Mouse (Mus musculus) neural tube, embryonic 14.5 days (tissue): ENCODE results near the gene Usp48. TPM values are rescaled to one million over a fixed set of nuclear protein-coding genes. Genes with fewer than 3 reads are reported as not detected.

Experiments
- ATAC-seq: fragments of 200-750 bp; cut with Nextera tagmentation; 2 replicates; pipeline ENCODE4 v1.8.0; 2017; ENCODE audit warnings: low read depth, mild to moderate bottlenecking, moderate TSS enrichment, moderate library complexity
- H3K27ac ChIP-seq: fragments of 300-500 bp; sonication (generic); 2 replicates; pipeline ENCODE4 v1.5.1; 2014; ENCODE audit warnings: low read depth, mild to moderate bottlenecking, control low read depth, low read length, moderate library complexity, mixed read lengths
- H3K27me3 ChIP-seq: fragments of 300-500 bp; sonication (generic); 2 replicates; pipeline ENCODE4 v1.6.1; 2014; ENCODE audit warnings: low read length; ENCODE audit not compliant: control insufficient read depth, insufficient read depth
- H3K36me3 ChIP-seq: fragments of 300-500 bp; sonication (generic); 2 replicates; pipeline ENCODE4 v1.6.1; 2014; ENCODE audit warnings: low read length, mixed read lengths; ENCODE audit not compliant: control insufficient read depth, insufficient read depth
- H3K4me1 ChIP-seq: fragments of 300-500 bp; sonication (generic); 2 replicates; pipeline ENCODE4 v1.6.1; 2014; ENCODE audit warnings: low read length; ENCODE audit not compliant: control insufficient read depth, insufficient read depth
- H3K4me2 ChIP-seq: fragments of 300-500 bp; sonication (generic); 2 replicates; pipeline ENCODE4 v1.6.1; 2014; ENCODE audit warnings: mild to moderate bottlenecking, low read depth, low read length, control low read depth
- H3K4me3 ChIP-seq: fragments of 300-500 bp; sonication (generic); 2 replicates; pipeline ENCODE4 v1.5.1; 2014; ENCODE audit warnings: low read depth, low read length, control low read depth, mixed read lengths
- H3K9ac ChIP-seq: fragments of 300-500 bp; sonication (generic); replicated peaks from 2 replicates; pipeline ENCODE4 v1.6.1; 2014; ENCODE audit warnings: low read depth, mild to moderate bottlenecking, control low read depth, low read length, mixed read lengths
- H3K9me3 ChIP-seq: fragments of 300-500 bp; sonication (generic); 2 replicates; pipeline ENCODE4 v1.6.1; 2016; ENCODE audit warnings: low read length; ENCODE audit not compliant: control insufficient read depth
- WGBS: fragments of 180-500 bp; shearing (Covaris S2); extraction: QIAGEN DNeasy Blood & Tissue Kit; methylation state at CpG from one replicate; pipeline ENCODE4 v1.1.7; 2014; 5-methylcytosine and 5-hydroxymethylcytosine counted together
- polyA plus RNA-seq: library from polyadenylated mRNA; unstranded; fragments of >200 nt; fragmentation: Nextera tagmentation; extraction: Ambion mirVana; gene quantifications from 2 replicates; pipeline ENCODE4 v1.2.1, GENCODE M21; 2014

Gene Usp48
- polyA plus RNA-seq, 1 experiment from 2014 or later, result 81.9 TPM

DNA sequence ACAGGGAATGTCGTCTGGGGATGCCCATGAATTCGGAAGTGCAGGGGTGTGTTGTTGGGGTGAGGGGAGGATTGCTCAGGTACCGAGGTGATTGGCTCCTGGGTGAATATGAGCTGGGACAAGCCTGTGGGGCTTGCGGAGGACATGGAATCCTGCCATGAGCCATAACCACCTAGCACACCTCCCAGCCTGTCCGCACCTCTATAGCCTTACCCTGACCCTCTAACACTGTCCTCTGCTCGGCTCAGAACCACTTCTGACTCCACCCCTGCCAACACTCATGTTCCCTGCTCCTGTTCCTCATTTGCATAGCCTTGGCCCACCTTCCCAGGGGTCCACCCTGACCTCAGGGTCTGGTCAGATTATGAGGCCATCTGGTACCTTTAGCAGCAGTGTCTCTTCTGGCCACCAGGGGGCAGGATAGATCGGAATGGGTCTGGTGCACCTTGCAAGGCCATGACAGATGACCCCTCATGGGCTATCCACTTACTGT is 89.5 kb downstream of the Usp48 start:
- no peak overlapping the region for H3K4me2 ChIP-seq
- H3K27me3 ChIP-seq, result no peaks in the 10 kb centered on the region
- H3K27ac ChIP-seq, result no peak overlapping the region
- peaks cover 18% of the 10 kb centered on the region for H3K4me1 ChIP-seq
- H3K36me3 ChIP-seq, result no peaks in the 10 kb centered on the region
- ATAC-seq, result no peak
- no peaks in the 10 kb centered on the region for H3K9me3 ChIP-seq
- no peak overlapping the region for H3K9ac ChIP-seq
- no peak overlapping the region for H3K4me3 ChIP-seq
- 45% methylated on average over 7 of the region's 7 CpGs for WGBS

DNA sequence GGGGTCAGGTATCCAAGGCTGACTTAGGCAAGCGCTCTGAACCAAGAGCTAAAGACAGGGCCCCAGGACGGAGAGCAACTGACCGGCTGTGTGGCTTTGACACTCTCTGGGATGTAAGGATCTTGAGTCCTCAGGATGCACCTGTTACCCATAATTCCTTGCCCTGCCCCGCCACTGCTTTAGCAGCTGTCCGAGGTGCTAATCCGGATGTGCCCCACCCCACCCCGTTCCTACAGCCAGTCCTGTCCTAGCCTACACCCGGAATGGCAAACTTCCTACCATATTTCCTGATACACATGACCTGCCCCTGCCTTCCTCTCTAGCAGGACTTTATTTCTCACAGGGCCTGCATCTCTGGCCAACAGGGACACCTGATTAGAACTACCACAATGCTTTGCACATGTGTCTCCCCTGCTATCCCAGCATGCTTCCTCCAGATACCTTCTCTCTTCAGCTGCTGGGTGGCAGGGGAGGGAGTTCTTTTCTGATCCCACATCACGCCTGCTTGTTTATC is 91.3 kb downstream of the Usp48 start:
- Histone ChIP-seq H3K9me3 (no peaks in the 10 kb centered on the region), H3K27ac (no peak overlapping the region), H3K4me1 (peaks cover 18% of the 10 kb centered on the region), H3K27me3 (no peaks in the 10 kb centered on the region), H3K4me2 (no peak overlapping the region), H3K4me3 (no peak overlapping the region), H3K9ac (no peak overlapping the region), H3K36me3 (no peaks in the 10 kb centered on the region)
- ATAC-seq, result no peak
- 32% methylated on average over 9 of the region's 9 CpGs for WGBS

DNA sequence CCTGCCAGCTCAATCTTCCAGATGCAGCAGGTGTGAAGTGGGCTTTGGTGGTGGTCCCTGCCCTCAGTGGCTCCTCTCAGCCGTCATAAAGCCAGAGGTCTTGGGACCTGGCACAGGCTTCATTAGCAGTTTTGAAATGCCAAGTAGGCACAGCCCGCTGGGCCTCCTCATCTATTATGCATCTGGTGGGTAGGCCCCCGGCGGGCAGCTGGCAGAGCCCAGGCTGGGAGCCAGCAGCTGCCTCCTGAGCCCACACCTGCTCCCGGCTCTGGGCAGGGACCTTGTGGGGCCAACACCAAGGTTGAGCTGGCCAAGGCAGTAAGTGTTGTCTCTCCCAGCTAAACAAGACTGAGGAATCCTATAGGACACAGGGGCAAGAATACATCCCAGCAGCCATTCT is 92.7 kb downstream of the Usp48 start:
- ATAC-seq, result no peak
- WGBS, result 26% methylated on average over 5 of the region's 5 CpGs
- Histone ChIP-seq H3K27ac (no peak overlapping the region), H3K4me1 (peaks cover 10% of the 10 kb centered on the region), H3K36me3 (no peaks in the 10 kb centered on the region), H3K9ac (no peak overlapping the region), H3K9me3 (no peaks in the 10 kb centered on the region), H3K27me3 (no peaks in the 10 kb centered on the region), H3K4me3 (no peak overlapping the region), H3K4me2 (no peak overlapping the region)

DNA sequence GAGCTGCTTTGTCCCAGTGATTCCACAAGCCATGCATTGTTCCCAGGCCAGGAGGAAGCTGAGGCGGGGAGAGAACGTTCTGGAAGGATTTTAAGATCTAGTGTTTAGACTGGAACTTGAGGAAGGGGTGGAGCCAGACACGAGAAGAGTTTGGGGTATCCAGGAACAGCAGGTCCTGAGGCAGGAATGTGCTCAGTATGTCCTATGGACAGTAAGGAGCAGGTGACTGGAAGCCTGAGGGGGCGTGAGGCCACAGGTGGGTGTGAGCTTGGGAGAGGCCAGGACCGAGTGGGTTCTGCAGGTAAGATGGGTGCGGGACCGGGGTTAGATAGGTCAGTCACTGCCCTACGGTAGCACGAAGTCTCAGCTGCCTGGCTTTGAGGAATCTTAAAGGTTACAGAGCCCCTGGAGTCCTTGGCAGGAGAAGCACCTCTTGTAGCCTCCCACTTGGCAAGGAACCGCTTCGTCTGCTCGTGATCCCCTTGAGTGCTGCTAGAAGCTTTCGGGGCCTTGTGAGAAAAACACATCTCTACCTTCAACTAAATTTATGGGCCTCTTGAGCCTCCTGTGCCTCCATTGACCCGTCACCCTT is 93.8 kb downstream of the Usp48 start:
- 70% methylated on average over 14 of the region's 14 CpGs for WGBS
- H3K9me3 ChIP-seq, result no peaks in the 10 kb centered on the region
- no peak overlapping the region for H3K9ac ChIP-seq
- H3K27ac ChIP-seq, result no peak overlapping the region
- no peaks in the 10 kb centered on the region for H3K36me3 ChIP-seq
- no peak overlapping the region for H3K4me2 ChIP-seq
- no peak for ATAC-seq
- H3K4me1 ChIP-seq, result peaks cover 5% of the 10 kb centered on the region; the same call in 1 of the 2 replicates
- H3K27me3 ChIP-seq, result no peaks in the 10 kb centered on the region
- H3K4me3 ChIP-seq, result no peak overlapping the region

DNA sequence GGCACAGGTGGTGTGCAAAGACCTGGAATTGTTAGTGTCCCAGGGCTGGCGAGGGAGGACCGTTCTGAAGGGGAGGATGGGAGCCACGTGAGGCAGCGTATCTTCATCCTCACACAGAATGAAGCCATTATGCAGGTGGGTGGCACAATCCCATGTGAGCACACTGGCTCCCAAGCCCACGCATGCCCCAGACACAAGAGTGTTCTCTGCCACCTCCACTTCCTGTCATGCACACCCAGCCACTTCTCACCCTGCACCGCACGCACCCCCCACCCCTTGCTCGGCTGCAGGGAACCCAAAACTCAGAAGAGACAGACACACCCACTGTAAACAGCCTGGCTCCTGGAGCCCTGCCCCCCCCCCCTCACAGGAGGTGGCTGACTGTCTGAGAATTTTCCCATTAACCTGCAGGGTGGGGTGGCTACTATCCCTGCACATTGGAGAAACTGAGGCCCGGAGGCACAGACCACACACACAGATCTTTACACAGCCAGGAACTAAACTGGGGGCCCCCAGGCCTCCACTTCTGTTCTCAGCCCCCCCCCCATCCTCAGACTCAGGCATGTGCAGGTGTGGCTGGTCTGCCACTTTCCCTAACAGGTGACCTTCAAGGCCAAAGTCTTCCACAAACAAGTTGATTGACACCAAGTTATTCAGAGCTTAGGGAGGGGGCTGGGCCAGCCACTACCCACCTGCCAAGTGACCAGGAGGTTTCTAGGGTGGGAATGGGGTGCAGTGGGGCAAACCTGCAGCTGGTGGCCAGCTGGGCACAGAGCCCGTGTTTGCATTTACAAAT is 98.8 kb downstream of the Usp48 start:
- Histone ChIP-seq H3K4me2 (no peak overlapping the region), H3K27me3 (no peaks in the 10 kb centered on the region), H3K4me3 (no peak overlapping the region), H3K9ac (no peak overlapping the region), H3K27ac (no peak overlapping the region), H3K36me3 (no peaks in the 10 kb centered on the region), H3K9me3 (no peaks in the 10 kb centered on the region), H3K4me1 (no peaks in the 10 kb centered on the region)
- 85% methylated on average over 10 of the region's 10 CpGs for WGBS
- no peak for ATAC-seq

DNA sequence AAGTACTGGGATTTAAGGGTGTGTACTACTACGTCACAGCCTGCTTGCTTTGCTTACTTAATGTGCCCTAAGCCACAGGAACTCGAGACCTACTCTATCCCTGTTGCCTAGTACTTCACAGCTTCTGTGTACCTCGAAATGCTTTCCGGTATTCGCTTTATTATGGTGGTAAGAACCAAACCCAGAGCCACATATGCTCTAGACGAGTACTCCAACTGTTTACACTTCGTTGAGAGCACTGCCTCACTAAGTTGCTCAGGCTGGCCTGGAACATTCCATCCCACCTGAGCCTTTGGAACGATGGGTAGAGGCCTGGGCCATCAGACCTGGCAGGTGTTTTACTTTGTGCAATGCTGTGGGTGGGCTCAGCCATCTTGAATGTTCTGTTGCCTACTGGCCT is 101.7 kb downstream of the Usp48 start:
- no peaks in the 10 kb centered on the region for H3K27me3 ChIP-seq
- no peak overlapping the region for H3K9ac ChIP-seq
- WGBS, result 85% methylated on average over 8 of the region's 8 CpGs
- no peaks in the 10 kb centered on the region for H3K9me3 ChIP-seq
- H3K4me1 ChIP-seq, result peaks cover 8% of the 10 kb centered on the region
- no peak overlapping the region for H3K4me3 ChIP-seq
- no peak for ATAC-seq
- no peak overlapping the region for H3K27ac ChIP-seq
- H3K36me3 ChIP-seq, result no peaks in the 10 kb centered on the region
- H3K4me2 ChIP-seq, result no peak overlapping the region

DNA sequence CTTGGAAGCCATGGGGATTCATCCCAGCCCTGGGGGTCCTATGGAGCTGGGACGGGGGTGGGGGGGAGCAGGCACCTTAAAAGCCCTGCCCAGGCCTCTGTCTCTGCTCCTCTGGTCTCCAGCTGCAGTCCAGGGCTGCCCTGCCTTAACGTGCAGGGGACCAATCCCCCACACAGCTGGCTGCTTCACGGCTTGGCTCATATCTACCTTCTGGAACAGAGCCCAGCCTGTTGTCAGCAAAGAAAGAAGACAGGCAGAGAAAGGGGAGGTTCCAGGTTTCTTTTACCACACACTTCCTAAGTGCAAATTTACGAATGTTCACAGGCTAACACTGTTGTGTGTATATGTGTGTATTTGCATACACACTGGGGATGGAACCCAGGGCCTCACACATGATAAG is 102.3 kb downstream of the Usp48 start:
- H3K27ac ChIP-seq, result peak overlapping the region; percentile 57; the same call in 1 of the 2 replicates

DNA sequence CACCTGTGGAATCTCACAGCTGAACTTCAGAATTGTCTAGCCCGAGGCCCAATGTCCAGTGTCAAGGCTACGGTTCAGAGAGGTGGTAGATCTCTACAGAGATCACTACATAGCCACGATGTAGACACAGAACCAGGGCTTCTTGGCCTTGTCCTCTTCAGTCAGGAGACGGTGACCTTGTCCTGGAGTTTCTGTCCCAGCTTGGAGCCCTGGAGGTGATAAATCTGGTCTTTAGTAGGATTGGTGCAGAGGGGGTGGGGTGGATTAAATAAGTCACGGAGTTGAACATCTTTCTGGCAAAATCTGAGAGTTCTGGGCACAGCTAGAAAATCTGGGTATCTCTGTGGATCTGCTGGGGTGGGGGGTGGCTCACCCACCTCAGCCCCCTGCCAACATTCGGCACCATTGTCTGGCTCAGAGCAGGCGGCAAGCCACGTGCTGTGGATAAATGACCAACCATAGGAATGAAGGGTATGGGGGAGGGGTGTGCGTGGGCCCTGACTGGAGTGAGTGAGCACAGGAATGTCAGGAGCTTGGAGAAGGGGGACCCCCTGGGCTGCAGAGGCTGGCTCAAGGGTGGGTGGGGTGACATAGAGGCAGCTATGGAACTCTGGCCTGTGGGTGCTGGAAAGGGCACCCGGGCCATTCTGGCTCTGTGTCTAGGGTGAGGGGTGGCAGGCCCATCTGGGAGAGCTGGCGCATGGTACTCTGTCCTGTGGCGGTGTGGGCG is 103.8 kb downstream of the Usp48 start:
- Histone ChIP-seq H3K4me3 (no peak overlapping the region), H3K9ac (no peak overlapping the region), H3K27me3 (no peaks in the 10 kb centered on the region), H3K27ac (no peak overlapping the region), H3K9me3 (no peaks in the 10 kb centered on the region), H3K36me3 (no peaks in the 10 kb centered on the region), H3K4me2 (no peak overlapping the region), H3K4me1 (peaks cover 8% of the 10 kb centered on the region)
- no peak for ATAC-seq
- 68% methylated on average over 13 of the region's 13 CpGs for WGBS

More for the DNA sequence above, 102.3 kb downstream of the Usp48 start:
- Histone ChIP-seq H3K9ac (no peak overlapping the region), H3K27me3 (no peaks in the 10 kb centered on the region), H3K9me3 (no peaks in the 10 kb centered on the region), H3K4me3 (no peak overlapping the region), H3K4me2 (no peak overlapping the region), H3K4me1 (peaks cover 8% of the 10 kb centered on the region), H3K36me3 (no peaks in the 10 kb centered on the region)
- no peak for ATAC-seq
- WGBS, result 37% methylated on average over 4 of the region's 4 CpGs
